Mouse (Mus musculus) heart, adult 2 months (tissue): Measurements from ENCODE around the gene Mfrp.

Source experiments
- CTCF ChIP-seq: fragments of 200-600 bp; IDR thresholded peaks from 2 replicates; pipeline ENCODE4 v1.8.1; 2022; ENCODE audit warnings: antibody characterized with exemption, mild to moderate bottlenecking, moderate library complexity
- EP300 ChIP-seq: fragments of 200-500 bp; IDR thresholded peaks from 2 replicates; pipeline ENCODE4 v1.6.1; 2011; ENCODE audit warnings: low read depth, low read length, control low read depth; ENCODE audit not compliant: insufficient read depth
- POLR2A ChIP-seq: fragments of 200-500 bp; IDR thresholded peaks from 2 replicates; pipeline ENCODE4 v1.6.1; 2011; ENCODE audit warnings: mild to moderate bottlenecking, low read depth, low read length, control low read depth; ENCODE audit not compliant: insufficient read depth

- TF ChIP-seq POLR2A (peak; percentile 67), CTCF (no peak), EP300 (peak; percentile 66; the same call in 1 of the 2 replicates)
Observed at GRCm38 (mm10) chr9:44130034-44130433, 28.5 kb downstream of the Mfrp start.
